Mouse (Mus musculus): Measurements from ENCODE around the gene Med1.
A peak's percentile ranks its signal among the peaks of the same experiment; 100 is the strongest.

The Med1 gene

GRCm38 (mm10) chr11:98149304-98149750, 43.8 kb downstream of the Med1 start:
- peak; percentile 92 for DNase-seq (ENCODE audit: low read depth, low spot score)

GRCm38 (mm10) chr11:98148551-98149301, 44.4 kb downstream of the Med1 start:
- peak; percentile 10 for DNase-seq (ENCODE audit: low read depth, low spot score)

GRCm38 (mm10) chr11:98145856-98146255, 47.2 kb downstream of the Med1 start:
- no peak for DNase-seq (ENCODE audit: low read depth, low spot score)

- DNase-seq (ENCODE audit: low read depth, low spot score), result no peak
Measured at GRCm38 (mm10) chr11:98142545-98142944, 50.5 kb downstream of the Med1 start.

- DNase-seq (ENCODE audit: low read depth, low spot score), result no peak
Measured at GRCm38 (mm10) chr11:98138894-98139293, 54.2 kb downstream of the Med1 start.

GRCm38 (mm10) chr11:98137836-98138235, 55.3 kb downstream of the Med1 start:
- no peak for DNase-seq (ENCODE audit: low read depth, low spot score)

- no peak for DNase-seq (ENCODE audit: low read depth, low spot score)
Measured at GRCm38 (mm10) chr11:98134951-98135350, 58.1 kb downstream of the Med1 start.

- no peak for DNase-seq (ENCODE audit: low read depth, low spot score)
Measured at GRCm38 (mm10) chr11:98123424-98123823, 69.7 kb downstream of the Med1 start.

- no peak for DNase-seq (ENCODE audit: low read depth, low spot score)
Measured at GRCm38 (mm10) chr11:98114363-98114762, 78.7 kb downstream of the Med1 start.

- DNase-seq (ENCODE audit: low read depth, low spot score), result no peak
Measured at GRCm38 (mm10) chr11:98113504-98113903, 79.6 kb downstream of the Med1 start.

- no peak for DNase-seq (ENCODE audit: low read depth, low spot score)
Measured at GRCm38 (mm10) chr11:98109706-98110105, 83.4 kb downstream of the Med1 start.

Measured in forelimb bud, embryonic 11.5 days (tissue).